Mouse (Mus musculus) skeletal muscle tissue, adult 2 months (tissue): ENCODE results near the gene Fetub.
"Not testable (repeated sequence)": the region's sequence is repeated elsewhere in the genome, so short reads cannot be mapped to it uniquely, and the experiment has no call there.

Experiments used
- DNase-seq: peaks from one replicate; pipeline ENCODE4 v3.0.0-alpha.2; 2012; ENCODE audit warnings: low read depth, low spot score

Fetub gene

DNA sequence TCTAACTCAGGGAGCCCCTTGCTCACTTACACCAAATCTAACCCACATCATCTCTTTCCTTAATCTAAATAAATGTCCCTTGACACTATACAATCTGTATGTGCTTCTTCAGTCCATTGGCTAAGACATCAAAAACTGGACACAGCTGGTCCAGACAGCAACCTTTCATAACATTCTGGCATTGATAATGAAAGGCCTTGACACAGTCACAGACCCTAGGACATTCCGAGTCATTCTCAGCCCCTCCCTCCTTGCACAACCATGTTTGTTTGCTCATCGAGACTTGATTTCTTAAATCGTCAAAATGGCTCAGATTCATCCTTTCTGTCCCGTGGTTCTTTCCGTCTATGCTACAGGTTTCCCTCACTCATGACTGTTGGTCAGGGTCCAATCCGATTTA lies 8.8 kb upstream of the Fetub start:
- DNase-seq: no peak

DNA sequence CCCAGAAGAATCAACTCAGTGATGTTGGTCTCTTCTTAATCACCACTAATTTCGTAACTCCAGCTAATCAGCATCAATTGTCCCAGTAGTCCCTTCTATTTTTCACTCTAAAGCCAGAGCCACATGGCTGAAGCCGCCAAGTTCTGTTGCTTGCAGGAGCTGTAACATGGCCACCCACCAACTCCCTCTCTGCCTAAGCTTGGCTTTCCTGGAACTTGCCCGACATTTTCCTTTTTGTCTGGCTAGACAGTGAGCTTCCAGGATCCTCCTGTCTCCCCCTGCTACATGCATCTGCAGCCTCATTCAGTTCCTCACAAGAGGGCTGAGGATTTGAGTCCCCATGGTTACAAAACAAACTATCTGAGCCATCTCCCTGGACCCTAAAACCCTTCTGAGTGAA lies 6.1 kb upstream of the Fetub start:
- DNase-seq: peak; percentile 7

DNA sequence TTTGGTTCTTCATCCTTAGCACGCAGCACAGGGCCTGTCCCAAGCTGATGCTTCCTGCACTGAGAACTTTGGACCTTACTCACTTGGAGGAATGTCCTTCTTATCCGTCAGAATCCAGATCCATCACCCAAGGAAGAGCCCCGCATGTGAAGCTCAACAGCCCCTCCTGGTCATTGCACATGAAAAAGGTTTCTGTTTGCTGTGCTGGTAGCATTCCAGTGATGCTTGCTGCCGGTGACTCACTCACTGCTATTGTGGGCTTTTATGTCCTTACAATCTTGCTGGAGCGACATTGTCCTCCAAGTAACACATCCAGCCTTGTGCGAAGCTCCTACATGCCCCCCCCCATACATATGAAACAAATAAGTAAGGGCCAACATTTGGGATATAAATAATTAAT lies 5.2 kb upstream of the Fetub start:
- no peak for DNase-seq

DNA sequence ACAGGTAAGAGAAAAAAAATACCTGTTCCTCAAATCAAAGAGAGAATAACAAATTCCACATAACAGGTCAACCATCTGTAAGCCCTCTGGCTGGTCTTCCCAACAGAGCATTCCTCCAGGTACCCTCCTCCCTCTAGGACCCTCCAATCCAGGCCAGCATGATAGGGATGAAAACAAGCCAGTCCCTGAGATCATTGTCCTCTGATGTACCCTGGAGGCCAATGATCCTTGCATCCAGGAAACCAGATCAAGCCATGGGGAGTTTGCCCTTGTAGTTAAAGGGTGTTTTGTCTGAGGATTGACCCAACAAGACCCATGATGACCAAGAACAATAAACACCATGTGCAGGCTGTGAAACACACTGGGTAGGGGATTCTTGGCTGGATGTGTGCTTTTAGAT lies 3.9 kb upstream of the Fetub start:
- no peak for DNase-seq

DNA sequence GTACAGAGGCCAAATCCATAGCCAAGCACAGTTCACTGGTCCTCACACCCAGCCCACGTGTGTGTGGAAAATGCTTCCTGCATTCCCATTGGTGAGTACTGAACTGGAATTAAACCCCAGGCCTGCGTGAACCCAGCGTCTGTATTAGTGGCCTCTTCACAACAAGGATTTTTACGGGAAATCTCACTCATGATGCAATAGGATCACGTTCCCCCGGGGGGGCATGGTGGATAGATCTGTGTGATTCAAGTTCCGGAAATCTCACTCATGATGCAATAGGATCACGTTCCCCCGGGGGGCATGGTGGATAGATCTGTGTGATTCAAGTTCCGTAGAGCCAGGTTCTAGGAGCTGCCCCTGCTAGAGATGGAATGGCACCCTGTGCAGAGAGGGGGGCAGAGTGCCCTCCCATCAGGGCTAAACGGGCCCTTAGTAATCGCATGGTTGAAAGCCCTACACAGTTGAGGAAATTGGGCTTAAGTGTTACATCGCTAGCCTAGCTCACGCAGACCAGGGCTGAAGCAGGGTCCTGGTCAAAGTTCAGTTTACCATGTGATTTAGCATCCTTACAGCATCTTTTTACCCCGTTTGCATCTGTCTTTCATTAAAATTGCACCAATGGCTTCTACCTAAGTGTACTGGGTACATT lies 654 bp downstream of the Fetub start:
- DNase-seq: no peak

DNA sequence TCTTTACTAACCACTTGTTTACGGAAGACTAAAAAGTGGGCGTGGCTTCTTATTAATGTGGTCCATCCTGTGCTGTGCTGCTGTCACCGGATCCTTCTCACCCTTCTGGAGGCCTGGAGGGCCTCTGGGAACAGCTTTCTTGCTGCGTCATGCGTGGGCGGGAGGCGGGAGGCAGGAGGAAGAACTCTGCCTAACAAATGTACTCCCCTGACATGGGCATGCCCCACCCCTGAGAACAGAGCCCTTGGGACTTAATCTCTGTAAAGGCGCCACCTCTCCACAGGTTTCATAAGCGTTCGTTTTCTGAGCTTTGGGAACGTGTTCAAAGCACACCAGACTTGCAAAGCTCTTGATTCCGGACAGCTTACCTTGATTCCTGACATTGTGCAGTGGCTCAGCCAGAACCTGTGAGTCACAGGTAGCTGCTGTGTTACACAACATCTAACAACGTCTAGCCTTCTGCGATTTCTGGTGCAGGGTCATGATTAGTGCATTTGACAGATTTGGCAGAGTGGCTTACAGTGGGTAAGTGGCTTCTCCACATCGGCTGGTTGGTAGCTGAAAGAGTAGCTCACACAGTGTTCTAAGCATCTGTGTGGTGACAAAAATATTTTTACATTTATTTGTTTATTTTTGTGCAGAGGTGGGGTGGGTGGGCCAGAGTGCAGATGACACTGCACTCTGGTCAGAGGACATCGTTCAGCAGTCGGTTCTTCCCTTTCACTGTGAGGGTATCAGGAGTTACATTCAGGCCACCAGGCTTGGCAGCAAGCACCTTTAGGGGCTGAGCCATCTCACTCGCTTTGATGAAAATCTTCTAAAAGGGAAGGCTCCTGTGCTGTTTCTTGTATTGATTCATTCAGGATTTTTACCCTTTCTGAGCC lies 2.1 kb downstream of the Fetub start:
- DNase-seq: peak; percentile 39

DNA sequence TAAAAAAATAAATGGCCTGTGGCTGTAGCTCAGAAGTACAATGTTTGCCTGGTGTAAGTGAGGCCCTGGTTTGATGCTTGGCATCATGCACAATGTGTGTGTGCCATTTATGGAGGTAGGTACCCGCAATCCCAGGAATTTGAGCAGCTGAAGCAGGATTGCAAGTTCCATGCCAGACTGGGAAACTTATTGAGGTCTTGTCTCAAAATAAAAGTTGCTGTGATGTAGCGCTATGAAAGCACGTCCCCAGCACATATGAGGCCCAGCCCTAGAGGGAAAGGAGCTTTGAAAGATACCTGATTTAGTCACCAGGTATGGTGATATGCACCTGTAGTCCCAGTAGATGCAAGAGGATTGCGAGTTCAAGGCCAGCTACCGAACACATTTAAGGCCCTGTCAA lies 3.6 kb downstream of the Fetub start:
- DNase-seq: no peak

DNA sequence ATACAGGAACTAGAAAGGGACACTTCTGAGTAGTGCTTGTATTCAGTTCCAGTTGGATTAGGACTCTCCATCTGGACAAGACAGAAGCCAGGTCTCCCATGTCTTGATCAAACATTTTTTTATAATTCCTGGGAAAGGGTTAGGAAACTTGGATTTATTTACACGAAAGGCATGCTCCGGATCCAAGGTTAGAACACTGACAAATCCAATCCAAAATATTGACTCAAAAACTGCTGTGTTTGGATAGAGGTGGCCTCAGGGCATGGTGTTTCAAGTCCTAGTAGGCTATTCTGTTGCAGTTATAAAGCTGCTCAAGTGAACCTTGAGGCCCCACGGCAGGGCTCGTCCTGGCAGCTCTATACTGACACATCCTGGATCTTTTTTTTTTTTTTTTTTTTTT lies 4.3 kb downstream of the Fetub start:
- no peak for DNase-seq

DNA sequence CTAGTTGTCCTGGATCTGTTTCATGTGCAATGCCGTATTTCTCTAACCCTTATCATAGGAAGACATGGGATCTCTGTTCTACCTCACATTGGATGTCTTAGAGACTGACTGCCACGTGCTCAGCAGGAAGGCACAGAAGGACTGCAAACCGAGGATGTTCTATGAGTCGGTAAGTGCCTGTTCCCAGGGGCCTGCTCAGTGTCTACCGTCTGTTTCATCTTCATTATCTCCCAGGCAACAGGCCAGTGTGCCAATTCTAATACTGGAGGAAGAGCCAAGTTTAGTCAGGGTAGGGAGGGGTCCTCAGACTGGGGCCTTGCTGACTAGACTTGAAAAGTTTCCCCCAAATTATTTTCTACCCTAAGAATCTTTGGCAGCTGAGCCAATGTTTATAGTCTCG lies 11.4 kb downstream of the Fetub start:
- no peak for DNase-seq

DNA sequence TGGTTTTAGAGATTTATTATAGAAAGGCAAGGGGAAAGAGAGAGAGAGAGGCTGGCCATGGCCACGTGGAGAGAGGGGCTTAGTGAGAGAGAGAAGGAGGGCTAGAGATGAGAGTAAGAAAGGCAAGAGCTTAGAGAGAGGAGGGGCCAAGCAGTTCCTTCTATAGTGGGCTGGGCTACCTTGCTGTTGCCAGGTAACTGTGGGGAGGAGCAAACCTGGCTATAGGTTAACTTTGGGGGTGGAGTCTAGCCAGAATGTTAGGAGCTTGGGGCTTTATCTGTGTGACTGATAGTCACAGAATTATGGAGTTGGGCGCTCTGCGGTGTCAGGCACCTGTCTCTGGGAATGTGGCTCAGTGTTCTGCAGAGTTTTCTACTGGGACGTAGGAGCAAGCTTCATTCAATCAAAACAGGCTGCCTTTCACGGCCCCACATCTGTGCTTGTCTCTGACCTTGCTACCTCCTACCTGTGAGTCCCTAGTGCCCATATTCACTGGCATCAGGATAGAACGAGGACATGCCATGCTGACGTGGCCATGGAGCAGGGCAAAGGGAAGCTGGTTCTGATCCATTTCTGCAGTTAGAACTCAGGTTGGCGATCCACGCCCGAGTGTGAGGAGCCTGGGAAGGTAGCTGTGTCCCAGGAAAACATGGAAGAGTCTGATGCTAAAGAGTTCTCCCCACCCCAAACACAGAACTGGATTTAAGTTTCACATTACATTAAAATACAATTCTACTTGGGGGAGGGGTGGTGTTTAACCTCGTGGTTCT lies 13.5 kb downstream of the Fetub start:
- DNase-seq: no peak

DNA sequence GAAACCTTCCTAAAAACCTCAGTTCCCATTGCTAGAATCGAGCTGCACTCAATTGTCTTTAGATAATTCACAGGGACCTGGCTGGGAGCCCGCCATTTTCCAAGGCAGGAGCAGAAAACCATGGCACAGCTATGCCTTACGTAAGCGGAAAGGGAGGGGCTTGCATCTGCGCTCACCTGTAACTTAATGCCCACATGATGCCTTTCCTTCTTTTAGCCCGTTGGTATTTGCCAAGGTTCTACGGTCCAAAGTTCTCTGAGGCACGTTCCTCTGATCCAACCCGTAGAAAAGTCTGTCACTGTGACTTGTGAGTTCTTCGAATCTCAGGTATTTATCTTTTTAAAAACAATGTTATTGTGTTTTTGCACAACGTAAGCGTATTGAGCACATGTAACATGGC lies 19.5 kb downstream of the Fetub start:
- DNase-seq: no peak

DNA sequence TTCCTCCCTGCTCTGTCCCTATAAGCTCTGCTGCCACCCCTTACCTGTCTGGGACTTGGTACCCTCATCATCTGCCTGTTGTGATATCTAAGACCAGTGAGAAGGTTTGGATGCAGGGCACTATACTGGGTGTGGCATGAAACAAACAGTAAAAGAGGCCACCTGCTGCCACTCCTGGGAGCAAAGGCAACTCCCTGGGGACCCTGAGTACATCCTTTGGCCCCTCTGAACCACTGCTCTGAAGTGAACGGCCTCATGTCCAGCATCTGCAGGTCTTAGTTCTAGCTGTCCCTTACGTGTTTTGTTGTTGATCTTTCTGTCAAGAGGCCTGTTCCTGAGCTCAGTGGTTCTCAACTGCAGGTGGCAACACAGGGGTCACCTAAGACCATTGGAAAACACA lies 20.4 kb downstream of the Fetub start:
- DNase-seq: no peak

DNA sequence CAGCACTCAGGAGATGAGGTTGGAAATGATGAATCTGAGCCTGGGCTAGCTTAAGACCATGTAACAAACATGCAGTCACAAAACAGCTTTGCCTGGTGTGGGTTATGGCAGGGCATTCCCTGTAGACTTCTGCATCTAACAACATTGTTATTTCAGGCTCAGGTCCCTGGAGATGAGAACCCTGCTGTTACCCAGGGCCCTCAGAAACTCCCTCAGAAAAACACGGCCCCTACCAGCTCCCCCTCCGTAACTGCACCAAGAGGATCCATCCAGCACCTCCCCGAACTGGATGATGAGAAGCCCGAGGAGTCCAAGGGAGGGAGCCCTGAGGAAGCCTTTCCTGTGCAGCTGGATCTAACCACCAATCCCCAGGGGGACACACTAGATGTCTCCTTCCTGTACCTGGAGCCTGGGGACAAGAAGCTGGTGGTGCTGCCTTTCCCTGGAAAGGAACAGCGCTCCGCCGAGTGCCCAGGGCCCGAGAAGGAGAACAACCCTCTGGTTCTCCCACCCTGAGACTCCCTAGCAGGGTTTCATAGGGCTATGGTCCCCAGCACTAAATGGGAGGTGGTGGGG lies 21.1 kb downstream of the Fetub start:
- DNase-seq: no peak

DNA sequence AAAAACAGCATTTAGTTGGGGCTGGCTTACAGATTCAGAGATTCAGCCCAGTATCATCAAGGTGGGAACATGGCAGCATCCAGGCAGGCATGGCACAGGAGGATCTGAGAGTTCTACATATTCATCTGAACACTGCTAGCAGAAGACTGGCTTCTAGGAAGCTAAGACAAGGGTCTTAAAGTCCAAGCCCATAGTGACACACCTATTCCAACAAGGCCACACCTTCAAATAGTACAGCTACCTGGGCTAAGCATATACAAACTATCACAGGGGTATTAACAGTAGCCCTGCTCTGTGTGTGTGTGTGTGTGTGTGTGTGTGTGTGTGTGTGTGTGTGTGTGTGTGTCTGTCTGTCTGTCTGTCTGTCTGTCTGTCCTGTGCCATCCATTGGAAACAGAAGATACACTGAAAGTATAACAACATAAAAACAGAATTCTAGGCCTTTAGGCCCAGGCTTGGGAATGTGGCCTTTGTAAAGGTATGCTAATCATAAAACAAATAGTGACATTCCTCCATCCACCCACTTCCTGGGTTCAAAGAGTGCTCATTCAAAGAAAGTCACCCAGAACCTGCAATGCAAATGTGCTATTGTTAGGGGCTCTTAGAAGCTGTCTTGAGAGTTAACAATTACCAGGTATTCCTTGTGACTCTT lies 23.8 kb downstream of the Fetub start:
- not testable (repeated sequence) for DNase-seq

DNA sequence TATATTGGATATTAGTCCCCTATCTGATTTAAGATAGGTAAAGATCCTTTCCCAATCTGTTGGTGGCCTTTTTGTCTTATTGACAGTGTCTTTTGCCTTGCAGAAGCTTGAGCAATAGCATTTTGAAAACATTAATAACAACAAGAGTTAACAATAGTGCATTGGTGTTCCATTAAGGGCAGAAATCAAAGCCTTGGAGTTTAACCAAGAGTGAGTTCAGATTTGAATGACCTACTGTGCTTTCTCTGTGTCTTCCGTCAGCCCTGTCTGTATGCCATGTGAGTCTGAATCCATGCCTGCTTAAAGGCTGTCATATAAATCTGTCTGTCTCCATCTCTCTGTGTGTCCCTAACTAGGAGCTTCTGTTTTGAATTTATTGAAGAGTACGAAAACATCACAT lies 29.2 kb downstream of the Fetub start:
- no peak for DNase-seq

DNA sequence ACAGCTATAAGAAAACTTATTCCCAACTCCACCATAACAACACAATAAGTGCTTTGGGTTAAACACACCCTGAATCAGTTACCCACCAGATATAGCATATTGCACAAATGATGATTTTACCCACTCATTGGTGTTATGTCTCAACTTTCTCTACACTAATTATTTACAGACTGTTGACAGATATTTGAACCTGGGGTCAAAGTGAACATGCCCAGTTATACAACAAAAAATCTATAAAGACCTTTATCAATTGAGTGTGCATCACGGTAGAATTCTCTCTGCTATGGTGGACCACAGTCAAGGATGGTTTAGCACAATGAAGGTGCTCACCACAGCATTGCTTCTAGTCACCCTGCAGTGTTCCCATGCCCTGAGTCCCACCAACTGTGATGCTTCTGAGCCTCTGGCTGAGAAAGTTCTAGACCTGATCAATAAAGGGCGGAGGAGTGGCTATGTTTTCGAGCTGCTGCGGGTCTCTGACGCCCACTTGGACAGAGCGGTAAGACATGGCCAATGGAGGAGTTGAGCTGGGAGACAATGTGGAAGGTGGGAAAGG lies 32.8 kb downstream of the Fetub start, which contains the start of gene Hrg:
Gene Hrg (plus strand): TSS at position 233 of the 556 bp plus-strand sequence.
- DNase-seq: no peak

DNA sequence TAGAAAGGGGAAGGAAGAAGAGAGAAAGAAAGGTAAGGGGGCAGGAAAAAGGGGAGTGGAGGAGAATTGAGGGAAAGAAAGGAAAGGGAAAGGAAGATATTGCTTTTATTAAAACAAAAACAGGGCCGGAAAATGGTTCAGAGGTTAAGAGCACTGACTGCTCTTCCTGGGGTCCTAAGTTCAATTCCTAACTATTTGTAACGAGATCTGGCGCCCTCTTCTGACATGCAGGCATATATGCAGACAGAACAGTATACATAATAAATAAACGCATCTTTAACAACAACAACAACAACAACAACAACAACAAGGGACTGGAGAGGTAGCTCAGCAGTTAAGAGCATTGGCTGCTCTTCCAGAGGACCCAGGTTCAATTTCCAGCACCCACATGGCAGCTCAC lies 34.9 kb downstream of the Fetub start:
- DNase-seq: no peak

DNA sequence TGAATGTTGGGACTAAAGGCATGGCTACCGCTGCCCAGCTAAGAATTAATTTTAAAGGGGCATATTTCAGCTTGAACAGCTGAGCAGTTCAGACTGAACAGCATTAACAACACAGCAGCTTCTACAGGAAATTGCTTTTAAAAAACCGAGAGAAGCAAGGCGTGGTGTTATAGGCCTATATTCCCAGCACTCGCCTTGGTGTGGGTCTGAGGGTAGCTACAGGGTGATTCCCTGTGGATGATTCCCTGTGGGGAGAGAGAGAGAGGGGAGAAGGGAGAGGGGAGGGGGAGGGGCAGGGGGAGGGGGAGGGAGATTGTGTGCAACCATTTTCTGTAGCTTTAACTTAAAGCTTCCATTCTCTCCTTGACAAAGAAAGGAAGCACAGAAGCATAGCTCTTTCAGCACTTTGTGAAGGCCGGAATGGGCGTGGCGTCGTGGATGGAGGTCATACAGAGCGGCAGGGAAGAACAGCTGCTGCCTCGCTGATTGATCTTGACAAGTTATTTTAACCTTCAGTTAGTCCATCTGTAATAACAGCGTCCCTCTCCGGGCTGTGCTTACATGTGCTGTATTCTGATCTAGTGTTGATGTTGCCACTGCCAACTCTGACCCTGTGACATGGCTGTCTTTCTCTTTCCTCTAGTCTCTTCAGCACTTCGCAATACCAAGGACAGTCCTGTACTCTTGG lies 37.4 kb downstream of the Fetub start:
- no peak for DNase-seq

DNA sequence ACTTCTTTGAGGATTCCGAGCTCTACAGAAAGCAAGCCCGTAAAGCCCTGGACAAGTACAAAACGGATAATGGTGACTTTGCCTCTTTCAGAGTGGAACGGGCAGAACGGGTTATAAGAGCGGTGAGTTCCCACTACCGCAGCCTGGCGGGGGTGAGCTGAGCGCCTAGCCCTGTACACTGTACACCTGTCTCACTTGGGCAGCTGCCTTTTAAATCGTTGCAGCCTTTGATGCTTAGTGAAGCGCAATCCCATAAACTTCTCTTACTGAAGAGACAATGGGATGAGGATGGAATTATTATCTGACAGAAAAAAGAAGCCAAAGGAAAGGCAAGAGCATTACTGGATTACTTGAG lies 37.9 kb downstream of the Fetub start:
- DNase-seq: no peak

DNA sequence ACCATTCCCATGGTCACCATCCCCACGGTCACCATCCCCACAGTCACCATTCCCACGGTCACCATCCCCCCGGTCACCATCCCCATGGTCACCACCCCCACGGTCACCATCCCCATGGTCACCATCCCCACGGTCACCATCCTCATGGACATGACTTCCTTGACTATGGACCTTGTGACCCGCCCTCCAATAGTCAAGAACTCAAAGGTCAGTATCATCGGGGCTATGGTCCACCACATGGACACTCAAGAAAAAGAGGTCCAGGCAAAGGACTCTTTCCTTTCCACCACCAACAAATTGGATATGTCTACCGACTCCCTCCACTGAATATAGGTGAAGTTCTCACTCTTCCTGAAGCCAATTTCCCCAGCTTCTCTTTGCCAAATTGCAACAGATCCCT lies 42.9 kb downstream of the Fetub start:
- DNase-seq: no peak

DNA sequence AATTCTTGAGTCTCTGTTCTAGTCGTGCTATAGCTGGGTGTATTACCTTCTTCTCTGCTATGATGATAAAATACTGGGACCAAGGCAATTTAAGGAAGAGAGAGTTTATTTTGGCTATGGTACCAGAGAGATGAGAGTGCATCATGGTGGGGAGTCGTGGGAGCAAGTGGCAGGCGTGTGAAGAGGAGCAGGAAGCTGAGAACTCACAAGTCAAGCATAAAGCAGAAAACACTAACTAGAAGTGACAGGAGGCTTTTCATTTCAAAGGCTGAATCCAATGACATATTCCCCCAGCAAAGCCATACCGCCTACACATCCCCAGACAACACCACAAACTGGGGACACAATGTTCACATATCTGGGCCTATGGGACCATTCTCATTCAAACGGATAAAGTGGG lies 44.1 kb downstream of the Fetub start:
- DNase-seq: no peak
